Mouse (Mus musculus): ENCODE data around the gene Cab39.

DNA sequence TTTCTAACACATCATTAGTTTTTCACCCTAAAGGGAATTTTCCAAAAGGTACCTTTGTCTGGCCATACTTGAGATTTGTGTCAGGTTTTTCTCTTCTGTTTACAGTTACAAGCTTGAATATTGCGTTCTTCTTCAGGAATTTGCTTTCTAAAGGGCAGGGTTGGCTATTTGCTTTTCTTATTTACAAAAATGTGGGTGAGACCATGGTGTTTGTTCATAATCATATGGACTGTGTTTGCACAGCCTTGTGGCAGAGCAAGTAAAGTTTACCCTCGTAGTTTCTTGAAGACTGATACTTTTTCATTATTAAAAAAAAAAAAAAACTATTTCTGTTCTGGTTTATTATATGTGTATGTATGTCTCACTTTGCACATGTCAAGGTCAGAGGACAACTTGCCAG is 17.5 kb downstream of the Cab39 start:
- TF ChIP-seq CTCF (IDR thresholded peaks at IDR 0.05; ENCODE audit: low read depth) (no peak), EP300 (IDR thresholded peaks at IDR 0.05; ENCODE audit: low read depth) (no peak)

Measured in liver, embryonic 14.5 days (tissue).